Mouse (Mus musculus) limb, embryonic 15.5 days (tissue): ENCODE results near the gene Lhfpl5. TPM values are rescaled to one million over a fixed set of nuclear protein-coding genes. Genes with fewer than 3 reads are reported as not detected.

Source experiments
- ATAC-seq: fragments of 200-750 bp; cut with Nextera tagmentation; 2 replicates; pipeline ENCODE4 v1.8.0; 2017; ENCODE audit warnings: low read depth, moderate TSS enrichment; ENCODE audit not compliant: insufficient number of reproducible peaks, low FRiP score, low TSS enrichment
- H3K27ac ChIP-seq: fragments of 300-500 bp; sonication (generic); 2 replicates; pipeline ENCODE4 v1.5.1; 2015; ENCODE audit warnings: moderate library complexity, mild to moderate bottlenecking, inconsistent platforms
- H3K27me3 ChIP-seq: fragments of 300-500 bp; sonication (generic); 2 replicates; pipeline ENCODE4 v1.6.1; 2015; ENCODE audit warnings: inconsistent platforms
- H3K36me3 ChIP-seq: fragments of 300-500 bp; sonication (generic); 2 replicates; pipeline ENCODE4 v1.6.1; 2015; ENCODE audit warnings: inconsistent platforms
- H3K4me1 ChIP-seq: fragments of 300-500 bp; sonication (generic); 2 replicates; pipeline ENCODE4 v1.6.1; 2015; ENCODE audit warnings: inconsistent platforms
- H3K4me2 ChIP-seq: fragments of 300-500 bp; sonication (generic); 2 replicates; pipeline ENCODE4 v1.6.1; 2015; ENCODE audit warnings: mild to moderate bottlenecking, inconsistent platforms
- H3K4me3 ChIP-seq: fragments of 300-500 bp; sonication (generic); 2 replicates; pipeline ENCODE4 v1.5.1; 2015; ENCODE audit warnings: mild to moderate bottlenecking, inconsistent platforms
- H3K9ac ChIP-seq: fragments of 300-500 bp; sonication (generic); 2 replicates; pipeline ENCODE4 v1.6.1; 2015; ENCODE audit warnings: inconsistent platforms
- H3K9me3 ChIP-seq: fragments of 300-500 bp; sonication (generic); 2 replicates; pipeline ENCODE4 v1.6.1; 2016; ENCODE audit warnings: inconsistent platforms
- whole genome bisulfite sequencing: fragments of 180-500 bp; shearing (Covaris S2); methylation state at CpG from one replicate; pipeline ENCODE4 v1.1.7; 2015; 5-methylcytosine and 5-hydroxymethylcytosine counted together
- polyA plus RNA-seq: library from polyadenylated mRNA; unstranded; fragments of >200 nt; fragmentation: Nextera tagmentation; extraction: Ambion mirVana; gene quantifications from 2 replicates; pipeline ENCODE4 v1.2.1, GENCODE M21; 2015

Gene Lhfpl5
- polyA plus RNA-seq, 1 experiment from 2014 or later, result 0.60 TPM

DNA sequence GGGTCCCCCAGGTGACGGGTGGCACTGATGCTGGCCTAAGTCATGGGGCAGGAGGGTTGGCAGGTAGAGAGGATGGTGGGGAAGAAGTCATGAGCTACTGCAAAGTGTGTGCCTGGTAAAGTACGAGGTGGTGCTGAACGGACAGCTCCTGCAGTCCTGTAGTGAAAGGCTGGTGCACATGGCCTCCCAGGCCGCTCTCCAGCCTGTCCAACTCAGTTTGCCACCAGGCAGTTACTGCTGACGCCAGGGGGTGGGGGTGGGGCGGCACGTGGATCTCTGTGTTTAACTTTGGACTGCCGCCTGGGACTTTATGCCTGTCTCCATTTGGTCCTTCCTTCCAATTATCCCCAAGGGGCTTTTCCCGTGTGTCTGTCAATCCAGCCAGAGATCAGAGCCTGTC lies 5.0 kb downstream of the Lhfpl5 start:
- ATAC-seq, result no peak
- no peak overlapping the region for H3K27ac ChIP-seq
- H3K4me2 ChIP-seq, result no peak overlapping the region
- peaks cover 6% of the 10 kb centered on the region for H3K4me1 ChIP-seq
- 2% methylated on average over 9 of the region's 9 CpGs for WGBS
- H3K9ac ChIP-seq, result no peak overlapping the region
- no peaks in the 10 kb centered on the region for H3K27me3 ChIP-seq
- H3K36me3 ChIP-seq, result no peaks in the 10 kb centered on the region
- no peaks in the 10 kb centered on the region for H3K9me3 ChIP-seq
- no peak overlapping the region for H3K4me3 ChIP-seq

DNA sequence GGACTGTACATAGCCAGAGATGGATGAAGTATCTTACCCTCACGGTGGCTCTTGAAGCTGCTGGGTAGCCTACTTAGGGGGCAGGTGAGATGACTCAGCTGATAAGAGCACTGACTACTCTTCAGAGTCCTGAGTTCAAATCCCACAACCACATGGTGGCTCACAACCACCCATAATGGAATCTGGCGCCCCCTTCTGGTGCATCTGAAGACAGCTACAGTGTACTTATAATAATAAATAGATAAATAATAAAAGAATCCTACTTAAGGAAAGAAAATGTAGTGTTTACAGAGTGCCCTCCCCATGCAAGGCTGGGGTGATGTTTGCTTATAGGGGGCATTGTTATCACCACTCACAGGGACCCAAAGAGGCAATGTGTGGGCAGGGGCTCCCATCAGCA lies 5.6 kb downstream of the Lhfpl5 start:
- no peak for ATAC-seq
- H3K4me2 ChIP-seq, result no peak overlapping the region
- H3K9ac ChIP-seq, result no peak overlapping the region
- H3K27me3 ChIP-seq, result no peaks in the 10 kb centered on the region
- no peak overlapping the region for H3K27ac ChIP-seq
- H3K4me1 ChIP-seq, result no peaks in the 10 kb centered on the region
- WGBS, result 64% methylated on average over 2 of the region's 2 CpGs
- no peaks in the 10 kb centered on the region for H3K9me3 ChIP-seq
- H3K36me3 ChIP-seq, result no peaks in the 10 kb centered on the region
- no peak overlapping the region for H3K4me3 ChIP-seq

- no peak overlapping the region for H3K27ac ChIP-seq
- H3K36me3 ChIP-seq, result peaks cover 40% of the 10 kb centered on the region
- no peak for ATAC-seq
- no peak overlapping the region for H3K9ac ChIP-seq
- H3K27me3 ChIP-seq, result no peaks in the 10 kb centered on the region
- no peak overlapping the region for H3K4me3 ChIP-seq
- no peaks in the 10 kb centered on the region for H3K9me3 ChIP-seq
- no peaks in the 10 kb centered on the region; the same call in 1 of the 2 replicates for H3K4me1 ChIP-seq
- 48% methylated on average over 3 of the region's 3 CpGs for WGBS
- no peak overlapping the region for H3K4me2 ChIP-seq
These were observed 11.1 kb downstream of the Lhfpl5 start for GRCm38 (mm10) chr17:28586509-28586908.

DNA sequence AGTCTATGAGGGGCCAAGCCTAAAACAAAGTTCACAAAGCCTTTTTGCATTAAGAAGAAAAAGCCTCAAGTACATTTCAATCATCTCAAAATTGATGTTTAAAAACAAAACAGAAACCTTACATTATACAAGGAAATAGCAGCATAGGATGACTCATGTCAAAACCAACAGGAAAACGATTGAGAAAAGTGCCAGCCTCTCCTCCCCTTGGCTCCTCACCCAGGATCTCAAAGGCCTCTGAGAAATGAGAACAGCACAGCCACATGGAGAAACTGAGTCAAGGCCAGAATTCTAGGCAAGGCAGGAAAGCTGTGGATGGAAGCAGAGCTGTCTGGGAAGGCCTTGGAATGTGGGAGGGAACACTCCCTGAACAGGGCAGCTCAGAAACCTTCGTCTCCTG lies 13.2 kb downstream of the Lhfpl5 start:
- no peak overlapping the region for H3K27ac ChIP-seq
- ATAC-seq, result no peak
- H3K9me3 ChIP-seq, result no peaks in the 10 kb centered on the region
- peaks cover 60% of the 10 kb centered on the region for H3K36me3 ChIP-seq
- WGBS, result 69% methylated on average over 2 of the region's 2 CpGs
- no peak overlapping the region for H3K4me3 ChIP-seq
- H3K9ac ChIP-seq, result no peak overlapping the region
- no peaks in the 10 kb centered on the region; the same call in 1 of the 2 replicates for H3K4me1 ChIP-seq
- H3K27me3 ChIP-seq, result no peaks in the 10 kb centered on the region
- no peak overlapping the region for H3K4me2 ChIP-seq

DNA sequence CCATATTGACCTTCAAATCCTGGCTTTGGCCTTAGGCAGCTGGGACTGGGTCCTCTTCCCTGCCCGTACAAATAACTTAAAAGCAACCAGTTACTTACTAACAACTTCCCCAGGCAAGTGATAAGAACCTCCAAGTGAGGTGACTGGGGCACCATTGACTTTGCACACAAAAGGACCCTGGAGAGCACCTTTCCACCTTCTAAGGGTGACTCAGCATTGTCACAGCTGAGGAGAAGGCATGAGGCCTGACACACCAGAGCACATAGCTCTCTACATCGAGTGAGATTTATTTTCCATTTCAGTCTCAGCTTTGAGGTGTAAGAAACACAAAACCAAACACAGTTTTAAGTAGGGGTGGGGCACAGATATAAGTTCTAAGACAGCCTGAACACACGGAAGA lies 15.2 kb downstream of the Lhfpl5 start:
- no peak overlapping the region for H3K4me3 ChIP-seq
- WGBS, result 86% methylated on average over 3 of the region's 3 CpGs
- no peak overlapping the region for H3K9ac ChIP-seq
- no peak overlapping the region for H3K27ac ChIP-seq
- H3K9me3 ChIP-seq, result no peaks in the 10 kb centered on the region
- H3K36me3 ChIP-seq, result peaks cover 66% of the 10 kb centered on the region
- peaks cover 5% of the 10 kb centered on the region; the same call in 1 of the 2 replicates for H3K4me1 ChIP-seq
- no peaks in the 10 kb centered on the region for H3K27me3 ChIP-seq
- no peak for ATAC-seq
- H3K4me2 ChIP-seq, result no peak overlapping the region

- no peak overlapping the region for H3K4me2 ChIP-seq
- no peaks in the 10 kb centered on the region for H3K9me3 ChIP-seq
- no peak overlapping the region for H3K27ac ChIP-seq
- H3K9ac ChIP-seq, result no peak overlapping the region
- H3K27me3 ChIP-seq, result no peaks in the 10 kb centered on the region
- ATAC-seq, result no peak
- H3K36me3 ChIP-seq, result peaks cover 74% of the 10 kb centered on the region
- H3K4me1 ChIP-seq, result peaks cover 5% of the 10 kb centered on the region; the same call in 1 of the 2 replicates
- WGBS, result 92% methylated on average over 5 of the region's 5 CpGs
- no peak overlapping the region for H3K4me3 ChIP-seq
These were observed 16.0 kb downstream of the Lhfpl5 start for GRCm38 (mm10) chr17:28591476-28591875.

- no peak overlapping the region for H3K9ac ChIP-seq
- no peaks in the 10 kb centered on the region for H3K27me3 ChIP-seq
- H3K36me3 ChIP-seq, result peaks cover 80% of the 10 kb centered on the region
- 0 out of 2 replicates have a peak, but pooled peaks cover 5% of the 10 kb centered on the region for H3K4me1 ChIP-seq
- no peak for ATAC-seq
- WGBS, result 21% methylated on average over 4 of the region's 4 CpGs
- no peak overlapping the region; the same call in 1 of the 2 replicates for H3K27ac ChIP-seq
- H3K4me2 ChIP-seq, result no peak overlapping the region
- H3K9me3 ChIP-seq, result no peaks in the 10 kb centered on the region
- no peak overlapping the region for H3K4me3 ChIP-seq
These were observed 17.6 kb downstream of the Lhfpl5 start for GRCm38 (mm10) chr17:28592998-28593397.

DNA sequence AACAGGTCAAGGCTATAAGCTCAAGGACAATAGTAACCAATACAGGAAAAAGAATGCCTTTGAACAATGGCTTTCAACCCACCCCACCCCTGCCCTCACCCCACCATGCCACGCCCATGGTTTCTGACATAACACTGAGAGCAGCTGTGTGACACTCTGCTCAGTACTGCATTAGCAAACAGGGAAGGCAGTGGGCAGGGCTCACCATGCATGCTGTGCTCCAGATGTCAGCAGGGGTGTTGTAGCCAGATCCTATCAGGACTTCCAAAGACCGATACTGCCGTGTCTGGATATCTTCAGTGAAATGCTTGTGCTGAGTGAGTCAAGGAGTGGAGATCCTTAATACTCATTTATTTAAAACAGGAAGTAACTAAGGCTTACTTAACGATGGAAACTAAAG lies 18.5 kb downstream of the Lhfpl5 start:
- 0 out of 2 replicates have a peak, but pooled peaks cover 5% of the 10 kb centered on the region for H3K4me1 ChIP-seq
- no peaks in the 10 kb centered on the region for H3K27me3 ChIP-seq
- WGBS, result 46% methylated on average over 4 of the region's 4 CpGs
- peaks cover 78% of the 10 kb centered on the region for H3K36me3 ChIP-seq
- no peak overlapping the region for H3K4me3 ChIP-seq
- H3K9ac ChIP-seq, result no peak overlapping the region
- H3K27ac ChIP-seq, result no peak overlapping the region; the same call in 1 of the 2 replicates
- H3K9me3 ChIP-seq, result no peaks in the 10 kb centered on the region
- no peak overlapping the region for H3K4me2 ChIP-seq
- ATAC-seq, result peak; percentile 63; the same call in 1 of the 2 replicates

GRCm38 (mm10) chr17:28600780-28601179 lies 25.3 kb downstream of the Lhfpl5 start:
- Histone ChIP-seq H3K4me3 (no peak overlapping the region), H3K36me3 (peaks cover 88% of the 10 kb centered on the region), H3K4me1 (no peaks in the 10 kb centered on the region), H3K9ac (no peak overlapping the region), H3K27ac (no peak overlapping the region), H3K4me2 (no peak overlapping the region), H3K27me3 (no peaks in the 10 kb centered on the region), H3K9me3 (no peaks in the 10 kb centered on the region)
- no peak for ATAC-seq
- 88% methylated on average over 5 of the region's 5 CpGs for WGBS

GRCm38 (mm10) chr17:28601557-28602250 lies 26.3 kb downstream of the Lhfpl5 start:
- no peak overlapping the region for H3K4me3 ChIP-seq
- no peaks in the 10 kb centered on the region for H3K27me3 ChIP-seq
- no peak overlapping the region for H3K4me2 ChIP-seq
- H3K9ac ChIP-seq, result no peak overlapping the region
- no peak overlapping the region for H3K27ac ChIP-seq
- peaks cover 85% of the 10 kb centered on the region for H3K36me3 ChIP-seq
- no peaks in the 10 kb centered on the region for H3K4me1 ChIP-seq
- WGBS, result 76% methylated on average over 9 of the region's 9 CpGs
- no peak for ATAC-seq
- H3K9me3 ChIP-seq, result no peaks in the 10 kb centered on the region

- ATAC-seq, result no peak
- Histone ChIP-seq H3K4me3 (no peak overlapping the region), H3K9me3 (no peaks in the 10 kb centered on the region), H3K4me1 (no peaks in the 10 kb centered on the region), H3K27me3 (no peaks in the 10 kb centered on the region), H3K4me2 (no peak overlapping the region), H3K36me3 (peaks cover 36% of the 10 kb centered on the region), H3K9ac (no peak overlapping the region), H3K27ac (no peak overlapping the region)
- WGBS, result 76% methylated on average over 3 of the region's 3 CpGs
These were observed 34.1 kb downstream of the Lhfpl5 start for GRCm38 (mm10) chr17:28609543-28609942.

- peaks cover 23% of the 10 kb centered on the region for H3K36me3 ChIP-seq
These were observed 37.2 kb downstream of the Lhfpl5 start for GRCm38 (mm10) chr17:28612603-28613002.

More at GRCm38 (mm10) chr17:28612603-28613002, 37.2 kb downstream of the Lhfpl5 start:
- WGBS, result 82% methylated on average over 2 of the region's 2 CpGs
- Histone ChIP-seq H3K9ac (no peak overlapping the region), H3K4me2 (no peak overlapping the region), H3K4me3 (no peak overlapping the region), H3K27ac (no peak overlapping the region), H3K4me1 (no peaks in the 10 kb centered on the region; the same call in 1 of the 2 replicates), H3K27me3 (no peaks in the 10 kb centered on the region), H3K9me3 (no peaks in the 10 kb centered on the region)
- ATAC-seq, result no peak
